Mouse (Mus musculus): ENCODE measurements around the gene Bnc2.

The Bnc2 gene

DNA sequence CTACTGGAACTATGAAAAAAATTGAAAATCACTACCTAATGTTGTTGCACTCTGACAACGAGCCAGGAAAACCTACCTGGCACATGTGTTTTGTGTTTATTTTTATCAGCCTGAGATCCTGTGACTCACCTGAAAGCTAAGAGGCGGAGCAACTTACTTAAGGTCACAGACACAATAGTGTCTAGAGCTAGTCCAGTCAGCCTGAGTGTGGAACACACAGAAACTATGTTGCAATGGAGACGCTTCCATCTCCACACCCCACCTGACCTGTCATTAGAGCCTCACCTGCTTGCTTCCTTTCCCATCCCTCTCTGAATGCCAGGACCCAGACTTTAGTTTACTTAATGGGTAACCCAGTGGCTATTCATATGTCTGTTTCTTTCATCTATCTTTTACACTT lies 364.2 kb downstream of the Bnc2 start:
- no peak for DNase-seq

DNA sequence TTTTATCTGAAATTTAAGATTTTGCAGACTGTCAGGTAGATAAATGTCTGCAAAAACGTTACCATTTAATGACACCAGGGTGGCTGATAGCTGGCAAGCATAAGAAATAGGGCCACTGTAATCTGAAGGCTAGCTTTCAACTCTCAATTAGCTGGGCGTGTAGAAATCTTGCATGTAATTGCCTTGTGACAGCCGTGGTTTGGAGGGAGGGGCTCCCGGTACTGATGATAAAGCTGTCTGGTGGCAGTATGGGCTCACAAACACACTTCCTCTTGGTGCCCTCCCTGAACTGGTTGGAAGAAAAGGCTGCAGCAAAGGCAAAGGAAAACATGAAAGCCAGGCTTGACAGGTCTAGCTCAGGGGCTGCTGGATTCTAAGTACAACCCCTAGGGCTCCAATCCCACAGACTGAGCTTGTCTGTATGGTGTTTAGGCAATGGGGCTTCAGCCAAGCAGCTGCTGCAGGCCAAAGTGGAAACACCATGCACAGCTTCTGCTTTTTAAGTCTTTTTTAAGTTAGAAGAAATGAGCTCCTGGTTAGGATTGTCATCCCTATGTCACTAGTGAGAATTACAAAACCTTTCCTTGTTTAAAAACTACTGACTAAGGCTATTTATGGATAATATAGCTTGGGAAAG lies 366.7 kb downstream of the Bnc2 start:
- DNase-seq, result no peak

DNA sequence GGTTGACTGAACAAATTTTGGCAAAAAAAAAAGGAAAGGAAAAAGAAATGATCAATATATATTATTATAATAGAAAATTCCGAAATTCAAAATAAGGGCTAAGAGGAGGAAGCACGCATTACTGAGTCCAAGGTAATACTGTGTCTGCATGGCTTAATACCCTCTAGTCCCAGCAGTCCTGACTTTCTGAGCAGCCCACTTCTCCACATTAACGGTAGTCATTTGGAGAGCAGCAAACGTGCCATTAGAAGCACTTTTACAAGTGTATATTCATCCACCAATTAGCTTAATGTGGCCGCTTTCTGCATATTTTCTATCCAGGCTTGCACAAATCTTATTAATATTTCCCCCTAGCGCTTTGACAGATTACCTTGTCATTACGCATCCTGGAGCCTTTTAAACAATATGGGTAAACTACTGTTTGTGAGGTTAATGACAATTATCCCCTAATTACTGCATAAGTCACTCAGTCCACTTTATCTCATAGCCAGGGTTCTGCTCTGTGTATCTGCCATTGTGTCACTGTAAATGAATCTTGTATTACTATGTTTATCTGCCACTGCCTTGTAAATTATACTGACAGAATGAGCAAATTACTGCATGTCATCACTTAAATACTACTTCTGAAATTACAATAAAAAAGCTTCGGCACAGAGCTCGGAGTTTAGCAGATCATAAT lies 368.0 kb downstream of the Bnc2 start:
- DNase-seq, result no peak

DNA sequence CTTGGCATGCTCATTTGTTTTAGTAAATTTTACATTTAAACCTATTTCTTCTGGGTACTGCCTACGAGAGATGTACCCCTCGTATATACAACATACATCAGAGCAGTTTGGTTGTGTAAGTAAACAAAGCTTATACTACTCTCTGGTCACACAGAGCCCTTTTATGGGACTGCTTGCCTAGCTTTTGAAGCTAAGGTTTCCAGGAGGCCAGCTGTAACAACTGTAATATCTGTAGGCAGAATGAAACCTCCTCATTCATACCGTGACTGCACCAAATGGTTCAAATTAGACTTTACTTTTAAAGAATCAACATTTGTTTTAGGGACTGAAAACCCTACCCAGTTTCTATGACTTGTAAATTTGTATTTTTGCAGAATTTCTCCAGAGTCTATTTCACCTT lies 372.1 kb downstream of the Bnc2 start:
- DNase-seq, result no peak

DNA sequence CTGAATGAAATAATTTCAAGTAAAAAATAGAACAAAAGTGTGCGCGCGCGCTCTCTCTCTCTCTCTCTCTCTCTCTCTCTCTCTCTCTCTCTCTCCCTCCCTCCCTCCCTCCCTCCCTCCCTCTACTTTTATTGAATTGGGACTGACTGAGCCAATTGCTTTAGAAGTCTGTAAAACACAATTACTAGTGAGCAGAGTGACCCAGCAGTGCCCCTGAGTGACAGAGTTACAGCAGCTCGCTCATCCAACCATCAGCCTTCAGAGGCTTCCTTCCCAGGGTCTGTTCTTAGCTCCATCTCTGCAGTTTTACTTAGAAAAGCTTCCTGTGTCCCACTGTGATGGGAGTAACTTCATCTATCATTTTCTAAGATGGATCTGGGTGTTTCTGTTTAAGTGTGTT lies 389.9 kb downstream of the Bnc2 start:
- no peak for DNase-seq

DNA sequence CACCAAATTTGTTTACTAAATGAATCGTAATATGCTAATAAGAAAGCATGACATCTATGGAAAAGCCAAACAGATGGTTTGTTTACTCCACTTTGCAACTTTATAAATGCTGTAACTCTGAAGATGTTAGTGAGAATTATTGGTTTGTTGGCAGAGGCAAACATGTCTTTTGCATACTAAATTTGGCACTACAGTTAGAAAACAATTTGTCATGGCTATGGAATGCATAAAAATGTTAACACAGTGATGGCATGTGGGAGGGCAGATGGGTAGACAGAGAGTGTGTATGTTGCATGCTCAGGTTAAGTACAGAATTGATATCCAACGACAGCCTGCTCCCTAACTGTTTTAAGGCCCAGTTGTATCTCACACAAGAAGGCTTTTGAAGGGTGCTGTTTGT lies 392.4 kb downstream of the Bnc2 start:
- DNase-seq, result no peak

DNA sequence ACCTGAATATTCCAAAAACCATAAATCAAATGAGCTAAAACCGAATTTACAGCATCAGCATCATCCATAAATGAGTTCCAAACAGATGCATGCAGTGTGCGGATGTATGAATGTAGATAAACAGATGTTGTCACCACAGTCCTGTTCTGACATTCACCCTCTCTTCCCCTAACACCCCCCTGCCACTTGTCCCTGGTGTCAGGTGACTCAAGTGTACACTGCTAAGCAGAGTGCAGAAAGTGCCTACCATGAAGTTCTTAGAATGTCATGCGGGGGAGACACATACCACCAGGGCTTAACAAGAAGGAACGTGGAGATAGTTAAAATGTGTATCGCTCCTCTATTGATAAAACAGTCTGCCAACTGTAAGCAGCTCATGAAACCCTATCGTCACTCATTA lies 396.9 kb downstream of the Bnc2 start:
- DNase-seq, result no peak

DNA sequence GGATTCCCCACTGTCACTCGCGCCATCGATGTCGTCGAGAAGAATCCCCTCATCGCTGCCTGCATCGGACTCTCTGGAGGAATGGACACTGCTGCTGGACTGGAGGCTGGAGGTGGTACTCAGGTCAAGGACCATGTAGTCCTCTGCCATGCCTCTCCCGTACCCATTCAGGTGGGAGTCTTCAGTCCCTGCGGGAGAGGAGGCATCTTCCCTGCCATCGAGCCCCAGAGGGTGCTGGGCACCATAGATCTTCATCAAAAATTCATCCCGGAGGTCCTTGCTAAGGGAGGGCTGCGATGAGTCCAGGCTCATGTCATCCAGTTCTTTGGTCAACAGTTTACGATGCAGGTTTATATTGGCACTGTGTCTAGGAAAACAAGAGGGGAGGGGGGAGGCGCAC lies 399.0 kb downstream of the Bnc2 start:
- DNase-seq, result no peak

DNA sequence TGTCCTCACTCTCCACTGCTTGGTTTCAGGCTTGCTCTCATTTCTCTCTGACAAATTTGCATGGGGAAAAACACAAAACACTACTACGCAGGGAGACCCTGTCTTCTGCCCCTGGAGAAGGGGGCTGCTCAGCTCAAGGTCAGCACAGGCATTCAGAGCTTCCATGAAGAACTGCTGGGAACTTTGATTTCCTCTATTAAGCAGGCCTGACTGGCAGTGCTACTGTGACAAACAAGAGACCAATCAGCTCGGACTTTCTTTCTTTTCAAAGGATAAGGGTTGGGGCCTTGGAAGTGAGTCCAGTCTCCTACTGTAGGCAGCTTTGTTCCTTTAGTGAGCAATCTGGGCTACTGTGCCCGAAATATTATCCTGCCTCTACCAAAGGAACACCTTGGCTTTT lies 400.9 kb downstream of the Bnc2 start:
- DNase-seq, result no peak

DNA sequence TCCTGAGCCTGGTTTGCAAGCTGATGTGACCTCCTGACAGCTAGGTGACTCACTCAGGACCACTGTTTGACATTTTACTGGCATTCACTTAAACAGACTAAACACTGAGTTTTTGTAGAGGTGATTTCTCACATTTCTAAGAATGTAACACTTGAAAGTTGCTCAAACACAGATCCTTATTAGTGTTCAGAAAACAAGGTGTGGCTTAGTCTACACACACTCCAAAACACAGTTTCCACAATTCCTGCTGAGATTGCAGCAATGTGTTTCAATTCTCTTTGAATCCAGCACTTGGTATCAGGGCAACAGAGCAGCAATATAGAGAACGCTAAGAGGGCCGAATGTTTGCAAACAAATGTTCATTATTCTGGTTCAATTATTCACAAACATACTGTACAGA lies 402.2 kb downstream of the Bnc2 start:
- no peak for DNase-seq

DNA sequence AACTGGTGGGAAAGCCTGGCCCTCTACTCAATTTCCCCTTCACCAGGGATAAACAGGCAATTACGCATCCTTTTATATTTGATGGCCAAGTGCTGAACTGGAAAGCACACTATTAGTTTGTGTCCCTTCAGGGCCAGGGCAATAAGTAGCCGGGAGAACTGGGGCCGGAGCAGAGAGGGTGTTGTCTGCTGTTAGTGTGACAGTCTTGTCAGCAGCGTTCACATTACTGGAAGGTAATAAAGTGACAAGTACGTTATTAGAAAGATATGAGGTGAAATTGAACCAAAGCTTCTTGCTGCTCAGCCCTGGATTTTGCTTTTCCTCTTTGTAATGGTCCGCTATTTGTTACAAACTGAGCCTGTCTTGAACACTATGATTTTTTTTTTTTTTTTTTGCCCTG lies 405.2 kb downstream of the Bnc2 start:
- DNase-seq, result no peak

DNA sequence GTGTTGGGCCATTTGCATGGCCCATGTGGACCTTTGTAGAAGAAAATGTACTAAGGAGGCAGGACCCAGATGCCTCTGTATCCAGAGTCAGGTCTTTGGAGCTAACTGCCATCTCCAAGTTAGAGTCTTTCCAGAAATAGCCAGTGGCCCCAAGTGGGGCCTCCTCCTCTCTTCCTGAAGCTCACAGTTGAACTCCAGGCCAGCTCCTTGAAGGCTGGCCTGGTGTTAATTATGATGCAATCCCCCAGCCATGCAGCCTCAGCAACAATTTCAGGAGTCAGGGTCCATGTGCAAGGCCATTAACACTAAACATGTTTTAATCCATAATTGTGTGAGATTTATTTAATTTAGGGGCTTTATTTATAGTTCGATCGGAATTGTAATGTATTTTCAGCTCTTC lies 427.7 kb downstream of the Bnc2 start:
- DNase-seq, result no peak

DNA sequence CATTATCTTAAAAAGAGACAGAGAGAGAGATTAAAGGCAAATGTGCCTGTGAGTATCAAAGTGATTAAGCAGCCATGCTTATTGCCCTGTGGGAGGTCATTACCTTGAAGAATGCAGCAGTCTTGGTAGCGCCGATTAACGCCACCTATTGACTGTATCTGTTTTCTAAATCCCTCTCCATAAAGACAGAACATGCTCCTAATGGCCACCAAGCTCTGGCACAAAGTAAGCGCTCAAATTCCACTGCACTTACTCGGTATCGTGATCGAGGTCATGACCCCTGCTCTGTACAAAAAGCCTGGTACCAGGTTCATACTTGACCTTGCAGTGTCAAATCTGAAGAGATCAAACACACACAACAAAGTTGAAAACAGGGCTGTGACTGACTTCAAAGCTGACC lies 442.7 kb downstream of the Bnc2 start:
- no peak for DNase-seq

DNA sequence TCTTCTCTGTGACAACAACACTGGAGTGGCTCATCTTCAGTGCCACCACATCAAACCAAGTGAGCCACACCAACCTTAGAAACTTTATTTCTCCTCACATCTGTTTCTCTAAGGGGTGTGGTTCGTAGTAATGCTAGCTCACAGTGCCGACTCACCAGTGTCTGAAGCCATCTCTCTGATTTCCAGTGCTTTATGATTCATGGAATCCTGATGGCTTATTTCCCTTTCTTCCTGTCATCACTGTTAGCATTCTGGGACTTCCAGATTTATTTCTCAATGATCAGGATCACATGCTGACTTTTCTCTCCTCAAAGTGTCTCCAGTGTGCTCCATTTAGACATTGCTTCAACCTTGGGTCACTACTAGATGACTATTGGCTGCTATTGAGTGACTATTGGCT lies 443.8 kb downstream of the Bnc2 start:
- no peak for DNase-seq

DNA sequence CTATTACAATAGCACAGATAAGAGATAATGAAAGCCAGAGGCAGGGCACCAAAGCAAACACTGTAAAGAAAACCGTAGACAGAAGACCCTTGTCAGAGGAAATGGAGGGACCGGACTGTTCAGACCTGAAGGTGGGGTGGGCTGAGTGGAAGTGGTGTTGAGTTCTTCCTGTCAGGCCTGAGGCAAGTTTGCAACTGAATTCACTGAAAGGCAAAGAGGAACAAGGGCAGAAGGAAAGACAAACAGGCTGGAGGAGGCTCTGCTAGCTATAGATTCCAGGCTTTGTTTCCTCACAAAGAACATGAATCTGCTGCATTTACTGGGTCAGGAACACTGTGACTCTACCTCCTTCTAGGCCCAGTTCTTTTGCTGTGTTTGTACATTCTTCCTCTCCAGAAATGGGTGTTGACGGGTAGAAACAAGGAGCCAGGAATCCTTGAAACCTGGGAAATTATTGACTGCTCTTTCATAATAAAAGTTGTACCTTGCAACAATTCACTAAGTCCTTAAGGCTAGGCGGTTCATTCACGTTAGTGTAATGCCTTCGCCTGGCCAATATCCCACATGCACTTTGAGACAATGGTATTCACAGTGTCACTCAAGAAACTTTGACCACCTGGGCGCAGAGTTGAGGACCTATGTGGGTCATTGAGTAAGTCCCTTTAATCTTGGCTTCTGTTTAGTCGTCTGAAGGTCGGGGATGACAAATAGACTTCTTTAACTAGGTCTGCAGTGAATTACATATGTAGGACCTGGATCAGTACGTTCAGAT lies 445.7 kb downstream of the Bnc2 start:
- no peak for DNase-seq

DNA sequence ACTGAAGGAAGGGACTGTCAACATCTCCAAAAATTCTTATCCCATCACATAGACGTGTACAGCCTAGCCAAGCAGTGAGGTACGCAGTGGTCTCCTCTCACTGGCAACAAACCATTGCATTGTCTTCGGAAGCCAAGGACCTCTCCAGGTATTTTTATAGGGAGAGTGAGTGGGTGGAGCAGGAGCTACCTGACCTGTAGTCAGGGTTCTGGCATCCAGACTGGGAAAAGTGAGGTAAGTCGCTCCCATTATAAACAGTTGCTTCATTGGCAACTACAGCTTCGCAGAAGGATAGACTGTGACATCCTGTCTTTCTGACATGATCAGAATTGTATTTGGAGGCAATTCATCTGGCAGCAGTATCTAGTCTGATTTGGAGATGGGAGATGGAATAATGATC lies 446.5 kb downstream of the Bnc2 start:
- no peak for DNase-seq

Data from thymus, postnatal 14 days (tissue).